Mouse (Mus musculus) forebrain, postnatal 0 days (tissue): ENCODE measurements around the gene Ankrd12. TPM values are rescaled to one million over a fixed set of nuclear protein-coding genes. Genes with fewer than 3 reads are reported as not detected.

Experiments
- ATAC-seq: fragments of 200-750 bp; cut with Nextera tagmentation; 2 replicates; pipeline ENCODE4 v1.8.0; 2017; ENCODE audit warnings: mild to moderate bottlenecking, moderate library complexity
- DNase-seq: peaks from one replicate; pipeline ENCODE4 v3.0.0-alpha.2; 2015
- H3K27ac ChIP-seq: fragments of 300-500 bp; sonication (generic); 2 replicates; pipeline ENCODE4 v1.5.1; 2014; ENCODE audit warnings: low read depth, mild to moderate bottlenecking, antibody characterized with exemption, low read length, moderate library complexity, mixed read lengths
- H3K27me3 ChIP-seq: fragments of 300-500 bp; sonication (generic); 2 replicates; pipeline ENCODE4 v1.6.1; 2014; ENCODE audit warnings: mild to moderate bottlenecking, low read length, mixed read lengths; ENCODE audit not compliant: insufficient read depth
- H3K36me3 ChIP-seq: fragments of 300-500 bp; sonication (generic); 2 replicates; pipeline ENCODE4 v1.6.1; 2014; ENCODE audit warnings: mild to moderate bottlenecking, moderate library complexity; ENCODE audit not compliant: insufficient read depth
- H3K4me1 ChIP-seq: fragments of 300-500 bp; sonication (generic); 2 replicates; pipeline ENCODE4 v1.6.1; 2014; ENCODE audit warnings: antibody characterized with exemption; ENCODE audit not compliant: insufficient read depth
- H3K4me2 ChIP-seq: fragments of 300-500 bp; sonication (generic); 2 replicates; pipeline ENCODE4 v1.6.1; 2014; ENCODE audit warnings: low read depth, mild to moderate bottlenecking, moderate library complexity
- H3K4me3 ChIP-seq: fragments of 300-500 bp; sonication (generic); 2 replicates; pipeline ENCODE4 v1.5.1; 2014; ENCODE audit warnings: low read depth, low read length, mixed read lengths
- H3K9ac ChIP-seq: fragments of 300-500 bp; sonication (generic); 2 replicates; pipeline ENCODE4 v1.6.1; 2014; ENCODE audit warnings: mild to moderate bottlenecking
- H3K9me3 ChIP-seq: fragments of 300-500 bp; sonication (generic); 2 replicates; pipeline ENCODE4 v1.6.1; 2016; ENCODE audit warnings: low read length
- CTCF ChIP-seq: sonication (generic); IDR thresholded peaks from 2 replicates; pipeline ENCODE4 v1.5.1; 2016; ENCODE audit warnings: antibody characterized with exemption, control low read depth, low read depth
- WGBS: fragments of 180-500 bp; shearing (Covaris S2); extraction: QIAGEN DNeasy Blood & Tissue Kit; methylation state at CpG from one replicate; pipeline ENCODE4 v1.1.7; 2014; 5-methylcytosine and 5-hydroxymethylcytosine counted together
- polyA plus RNA-seq: library from polyadenylated mRNA; unstranded; fragments of >200 nt; fragmentation: Nextera tagmentation; extraction: Ambion mirVana; gene quantifications from 2 replicates; pipeline ENCODE4 v1.2.1, GENCODE M21; 2015
- total RNA-seq: library from RNA; depleted of rRNA; stranded (reverse); fragments of >200 nt; gene quantifications from 2 replicates; pipeline ENCODE4 v1.2.3, GENCODE M21; 2014

Gene Ankrd12
- total and polyA plus RNA-seq, 2 experiments from 2014 or later: 74.7 to 207 TPM

- H3K9me3 ChIP-seq: no peaks in the 10 kb centered on the region
- H3K27me3 ChIP-seq: no peaks in the 10 kb centered on the region
- TF ChIP-seq CTCF: no peak
- DNase-seq: no peak
- no peaks in the 10 kb centered on the region for H3K4me1 ChIP-seq
- no peak overlapping the region for H3K4me3 ChIP-seq
- no peak overlapping the region for H3K27ac ChIP-seq
- H3K9ac ChIP-seq: no peak overlapping the region
- no peaks in the 10 kb centered on the region for H3K36me3 ChIP-seq
- WGBS: 91% methylated on average over 4 of the region's 4 CpGs
- no peak for ATAC-seq
- H3K4me2 ChIP-seq: no peak overlapping the region
Measured at GRCm38 (mm10) chr17:66065115-66065514, 11.8 kb downstream of the Ankrd12 start.

GRCm38 (mm10) chr17:66061241-66061938, 15.5 kb downstream of the Ankrd12 start:
- no peak overlapping the region for H3K9ac ChIP-seq
- H3K4me2 ChIP-seq: no peak overlapping the region
- no peak overlapping the region for H3K4me3 ChIP-seq
- H3K4me1 ChIP-seq: no peaks in the 10 kb centered on the region
- H3K27me3 ChIP-seq: no peaks in the 10 kb centered on the region
- H3K9me3 ChIP-seq: no peaks in the 10 kb centered on the region
- WGBS: 46% methylated on average over 8 of the region's 8 CpGs
- DNase-seq: no peak
- no peak overlapping the region for H3K27ac ChIP-seq
- H3K36me3 ChIP-seq: no peaks in the 10 kb centered on the region
- no peak for ATAC-seq
- 0 out of 2 replicates have a peak, but pooled peaks have one; percentile 8 for TF ChIP-seq CTCF

GRCm38 (mm10) chr17:66058160-66058559, 18.7 kb downstream of the Ankrd12 start:
- WGBS: 87% methylated on average over 4 of the region's 4 CpGs
- no peaks in the 10 kb centered on the region for H3K36me3 ChIP-seq
- no peak for DNase-seq
- no peak overlapping the region for H3K4me2 ChIP-seq
- no peaks in the 10 kb centered on the region for H3K27me3 ChIP-seq
- no peak overlapping the region for H3K27ac ChIP-seq
- no peaks in the 10 kb centered on the region for H3K4me1 ChIP-seq
- no peak overlapping the region for H3K9ac ChIP-seq
- H3K9me3 ChIP-seq: no peaks in the 10 kb centered on the region
- no peak for TF ChIP-seq CTCF
- ATAC-seq: no peak
- H3K4me3 ChIP-seq: no peak overlapping the region

GRCm38 (mm10) chr17:66057145-66057544, 19.7 kb downstream of the Ankrd12 start:
- 91% methylated on average over 2 of the region's 2 CpGs for WGBS
- no peak for ATAC-seq
- no peak for TF ChIP-seq CTCF

GRCm38 (mm10) chr17:66053349-66053748, 23.5 kb downstream of the Ankrd12 start:
- Histone ChIP-seq H3K9ac (no peak overlapping the region), H3K4me3 (no peak overlapping the region), H3K27ac (no peak overlapping the region), H3K4me1 (no peaks in the 10 kb centered on the region), H3K9me3 (no peaks in the 10 kb centered on the region), H3K36me3 (peaks cover 14% of the 10 kb centered on the region), H3K4me2 (no peak overlapping the region), H3K27me3 (no peaks in the 10 kb centered on the region)
- 72% methylated on average over 4 of the region's 4 CpGs for WGBS
- ATAC-seq (no peak), DNase-seq (no peak)
- TF ChIP-seq CTCF: no peak

More at GRCm38 (mm10) chr17:66057145-66057544, 19.7 kb downstream of the Ankrd12 start:
- Histone ChIP-seq H3K27me3 (no peaks in the 10 kb centered on the region), H3K36me3 (no peaks in the 10 kb centered on the region), H3K27ac (no peak overlapping the region), H3K9ac (no peak overlapping the region), H3K4me3 (no peak overlapping the region), H3K9me3 (no peaks in the 10 kb centered on the region), H3K4me1 (no peaks in the 10 kb centered on the region), H3K4me2 (no peak overlapping the region)
- no peak for DNase-seq

- no peak for TF ChIP-seq CTCF
- ATAC-seq: no peak
- Histone ChIP-seq H3K4me2 (no peak overlapping the region), H3K9me3 (no peaks in the 10 kb centered on the region), H3K9ac (no peak overlapping the region), H3K27ac (no peak overlapping the region), H3K4me3 (no peak overlapping the region), H3K36me3 (peaks cover 22% of the 10 kb centered on the region), H3K4me1 (no peaks in the 10 kb centered on the region), H3K27me3 (no peaks in the 10 kb centered on the region)
- DNase-seq: no peak
- 85% methylated on average over 4 of the region's 4 CpGs for WGBS
Measured at GRCm38 (mm10) chr17:66048795-66049194, 28.1 kb downstream of the Ankrd12 start.

GRCm38 (mm10) chr17:66048199-66048598, 28.7 kb downstream of the Ankrd12 start:
- no peak overlapping the region for H3K27ac ChIP-seq
- ATAC-seq (no peak), DNase-seq (no peak)
- H3K36me3 ChIP-seq: peaks cover 22% of the 10 kb centered on the region
- no peaks in the 10 kb centered on the region for H3K27me3 ChIP-seq
- H3K9me3 ChIP-seq: no peaks in the 10 kb centered on the region
- H3K9ac ChIP-seq: no peak overlapping the region
- 75% methylated on average over 5 of the region's 5 CpGs for WGBS
- H3K4me3 ChIP-seq: no peak overlapping the region
- TF ChIP-seq CTCF: no peak
- no peak overlapping the region for H3K4me2 ChIP-seq
- no peaks in the 10 kb centered on the region for H3K4me1 ChIP-seq
